Mouse (Mus musculus) liver, embryonic 13.5 days (tissue): ENCODE data around the gene Mtus2. TPM values are rescaled to one million over a fixed set of nuclear protein-coding genes. Genes with fewer than 3 reads are reported as not detected.

Experiments used
- ATAC-seq: fragments of 200-750 bp; cut with Nextera tagmentation; 2 replicates; pipeline ENCODE4 v1.8.0; 2017; ENCODE audit warnings: low read depth, mild to moderate bottlenecking, moderate number of reproducible peaks, moderate library complexity
- DNase-seq: peaks from one replicate; pipeline ENCODE4 v3.0.0; 2022
- H3K27ac ChIP-seq: fragments of 300-500 bp; sonication (generic); 2 replicates; pipeline ENCODE4 v1.5.1; 2015; ENCODE audit warnings: moderate library complexity, mild to moderate bottlenecking, inconsistent platforms
- H3K27me3 ChIP-seq: fragments of 300-500 bp; sonication (generic); 2 replicates; pipeline ENCODE4 v1.6.1; 2015; ENCODE audit warnings: mild to moderate bottlenecking, inconsistent platforms
- H3K36me3 ChIP-seq: fragments of 300-500 bp; sonication (generic); 2 replicates; pipeline ENCODE4 v1.6.1; 2015; ENCODE audit warnings: mild to moderate bottlenecking, inconsistent platforms
- H3K4me1 ChIP-seq: fragments of 300-500 bp; sonication (generic); replicated peaks from 2 replicates; pipeline ENCODE4 v1.6.1; 2015; ENCODE audit warnings: inconsistent platforms
- H3K4me2 ChIP-seq: fragments of 300-500 bp; sonication (generic); 2 replicates; pipeline ENCODE4 v1.6.1; 2015; ENCODE audit warnings: inconsistent platforms, mild to moderate bottlenecking, moderate library complexity
- H3K4me3 ChIP-seq: fragments of 300-500 bp; sonication (generic); replicated peaks from 2 replicates; pipeline ENCODE4 v1.5.1; 2015; ENCODE audit warnings: mild to moderate bottlenecking, inconsistent platforms
- H3K9ac ChIP-seq: fragments of 300-500 bp; sonication (generic); 2 replicates; pipeline ENCODE4 v1.6.1; 2015; ENCODE audit warnings: mild to moderate bottlenecking, inconsistent platforms
- H3K9me3 ChIP-seq: fragments of 300-500 bp; sonication (generic); replicated peaks from 2 replicates; pipeline ENCODE4 v1.6.1; 2016; ENCODE audit warnings: inconsistent platforms
- WGBS: fragments of 180-500 bp; shearing (Covaris S2); methylation state at CpG from one replicate; pipeline ENCODE4 v1.1.7; 2015; ENCODE audit not compliant: insufficient replicate concordance; 5-methylcytosine and 5-hydroxymethylcytosine counted together
- polyA plus RNA-seq: library from polyadenylated mRNA; unstranded; fragments of >200 nt; fragmentation: Nextera tagmentation; extraction: Ambion mirVana; gene quantifications from 2 replicates; pipeline ENCODE4 v1.2.1, GENCODE M21; 2015

Mtus2 gene
- polyA plus RNA-seq, 1 experiment from 2014 or later, result 0.77 TPM

DNA sequence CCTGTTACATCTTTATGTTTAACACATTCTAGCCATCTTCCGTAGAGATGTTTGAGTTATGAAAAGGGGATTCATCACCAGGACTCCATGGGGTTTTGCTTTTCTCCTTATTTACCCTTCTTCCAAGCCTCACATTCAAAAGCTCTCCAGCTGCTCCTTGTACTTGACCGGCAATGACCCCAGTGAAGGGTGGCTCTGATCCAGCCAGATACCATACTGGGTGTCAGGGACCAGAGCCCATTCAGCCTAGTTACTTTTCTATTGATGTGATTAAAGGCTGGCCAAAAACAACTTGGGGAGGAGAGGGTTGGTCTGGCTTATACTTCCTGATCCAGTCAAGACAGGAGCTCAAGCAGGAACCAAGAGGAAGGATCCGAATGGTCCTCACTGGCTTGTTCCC lies 326.5 kb downstream of the Mtus2 start:
- Histone ChIP-seq H3K27me3 (no peaks in the 10 kb centered on the region), H3K4me3 (no peak overlapping the region), H3K4me1 (no peaks in the 10 kb centered on the region), H3K9ac (no peak overlapping the region), H3K4me2 (no peak overlapping the region), H3K9me3 (no peaks in the 10 kb centered on the region), H3K36me3 (no peaks in the 10 kb centered on the region), H3K27ac (no peak overlapping the region)
- DNase-seq (no peak), ATAC-seq (no peak)
- 77% methylated on average over 3 of the region's 3 CpGs for WGBS

DNA sequence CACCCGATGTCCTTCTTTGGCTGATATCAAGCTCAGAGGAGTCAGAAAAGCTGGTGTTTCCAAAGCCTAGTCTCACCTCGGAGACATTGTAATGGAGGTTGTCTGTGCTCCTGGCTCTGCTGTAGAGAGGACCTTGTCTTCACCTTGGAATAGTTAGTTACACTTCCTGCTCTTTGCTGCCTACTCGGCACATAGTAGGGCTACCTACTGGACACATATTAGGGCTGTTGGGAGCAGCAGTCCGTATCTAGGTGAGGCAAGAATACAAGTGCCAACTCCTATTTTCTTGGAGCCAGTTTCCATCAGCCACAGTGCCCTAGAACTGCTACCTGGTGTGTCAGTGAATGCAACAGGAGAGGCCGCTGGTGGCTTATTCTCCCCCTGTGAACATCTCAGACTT lies 330.4 kb downstream of the Mtus2 start:
- WGBS, result 74% methylated on average over 5 of the region's 5 CpGs

DNA sequence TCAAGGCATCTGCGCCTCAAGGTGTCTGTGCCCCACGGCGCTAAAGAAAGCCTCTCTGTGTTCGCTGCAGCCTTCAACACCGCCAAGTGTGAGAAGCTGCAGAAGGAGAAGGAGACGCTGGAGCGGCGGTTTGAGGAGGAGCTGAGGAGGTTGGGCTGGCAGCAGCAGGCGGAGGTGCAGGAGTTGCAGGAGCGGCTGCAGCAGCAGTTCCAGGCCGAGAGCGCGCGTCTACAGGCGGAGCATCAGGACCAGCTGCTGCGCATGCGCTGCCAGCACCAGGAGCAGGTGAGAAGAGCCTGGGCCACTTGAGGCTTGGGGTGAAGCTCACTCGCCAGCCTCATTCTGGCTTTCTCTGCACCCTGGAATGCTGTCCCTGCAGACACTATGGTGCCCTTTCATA lies 331.7 kb downstream of the Mtus2 start:
- H3K9ac ChIP-seq, result no peak overlapping the region
- no peaks in the 10 kb centered on the region for H3K36me3 ChIP-seq
- no peak overlapping the region for H3K4me2 ChIP-seq
- ATAC-seq (no peak), DNase-seq (no peak)
- H3K4me3 ChIP-seq, result no peak overlapping the region
- no peaks in the 10 kb centered on the region for H3K27me3 ChIP-seq
- H3K9me3 ChIP-seq, result peaks cover 18% of the 10 kb centered on the region; the same call in 1 of the 2 replicates
- WGBS, result 57% methylated on average over 18 of the region's 18 CpGs
- H3K27ac ChIP-seq, result no peak overlapping the region
- no peaks in the 10 kb centered on the region for H3K4me1 ChIP-seq

More for the DNA sequence above, 330.4 kb downstream of the Mtus2 start:
- ATAC-seq (no peak), DNase-seq (no peak)
- H3K36me3 ChIP-seq, result no peaks in the 10 kb centered on the region
- no peak overlapping the region for H3K27ac ChIP-seq
- H3K9ac ChIP-seq, result no peak overlapping the region
- no peaks in the 10 kb centered on the region for H3K27me3 ChIP-seq
- no peak overlapping the region for H3K4me2 ChIP-seq
- peaks cover 11% of the 10 kb centered on the region; the same call in 1 of the 2 replicates for H3K9me3 ChIP-seq
- no peak overlapping the region for H3K4me3 ChIP-seq
- no peaks in the 10 kb centered on the region for H3K4me1 ChIP-seq

DNA sequence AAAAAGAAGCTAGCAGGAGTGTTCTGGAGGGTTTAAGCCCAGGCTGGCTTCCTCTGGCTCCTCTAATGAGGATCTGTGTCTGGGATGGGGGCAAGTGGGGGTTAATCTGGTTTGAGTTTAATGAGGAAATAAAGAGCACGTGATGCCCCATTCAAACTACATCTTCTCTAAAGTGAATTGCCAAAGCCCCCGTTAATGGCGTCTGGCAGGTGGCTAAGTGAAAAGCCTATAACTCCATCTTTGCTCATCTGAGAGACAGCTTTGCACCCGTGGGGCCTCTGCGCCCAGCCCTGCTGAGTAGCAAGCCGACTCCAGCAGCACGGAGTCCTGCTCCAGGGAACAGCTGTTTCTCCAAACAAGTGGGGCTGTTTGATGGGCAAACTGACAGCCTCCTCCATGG lies 332.8 kb downstream of the Mtus2 start:
- H3K27ac ChIP-seq, result no peak overlapping the region
- H3K27me3 ChIP-seq, result no peaks in the 10 kb centered on the region
- ATAC-seq (no peak), DNase-seq (no peak)
- 79% methylated on average over 7 of the region's 7 CpGs for whole genome bisulfite sequencing
- peaks cover 18% of the 10 kb centered on the region; the same call in 1 of the 2 replicates for H3K9me3 ChIP-seq
- no peaks in the 10 kb centered on the region for H3K4me1 ChIP-seq
- no peak overlapping the region for H3K9ac ChIP-seq
- no peak overlapping the region for H3K4me3 ChIP-seq
- H3K4me2 ChIP-seq, result no peak overlapping the region
- H3K36me3 ChIP-seq, result no peaks in the 10 kb centered on the region

DNA sequence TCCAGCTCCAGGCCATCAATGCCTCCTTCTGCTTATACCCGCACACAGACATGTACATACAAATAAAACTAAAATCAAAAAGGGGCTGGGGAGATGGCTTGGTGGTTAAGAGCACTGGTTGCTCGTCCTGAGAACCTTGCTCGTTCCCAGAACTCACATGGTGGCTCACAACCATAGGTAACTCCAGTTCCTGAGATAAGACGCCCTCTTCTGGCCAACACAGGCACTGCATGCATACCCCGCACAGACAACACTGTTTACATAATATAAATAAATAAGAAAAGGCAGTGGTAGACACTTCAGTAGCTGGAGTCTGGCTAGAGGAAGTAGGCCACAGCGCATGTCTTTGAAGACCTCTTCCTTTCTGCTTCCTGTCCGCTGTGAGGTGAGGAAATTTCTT lies 335.7 kb downstream of the Mtus2 start:
- Histone ChIP-seq H3K9ac (no peak overlapping the region), H3K4me2 (no peak overlapping the region), H3K4me1 (no peaks in the 10 kb centered on the region), H3K9me3 (peaks cover 18% of the 10 kb centered on the region; the same call in 1 of the 2 replicates), H3K27ac (no peak overlapping the region), H3K36me3 (no peaks in the 10 kb centered on the region), H3K4me3 (no peak overlapping the region), H3K27me3 (no peaks in the 10 kb centered on the region)
- no peak for ATAC-seq
- WGBS, result 63% methylated on average over 7 of the region's 7 CpGs
- DNase-seq, result no peak

DNA sequence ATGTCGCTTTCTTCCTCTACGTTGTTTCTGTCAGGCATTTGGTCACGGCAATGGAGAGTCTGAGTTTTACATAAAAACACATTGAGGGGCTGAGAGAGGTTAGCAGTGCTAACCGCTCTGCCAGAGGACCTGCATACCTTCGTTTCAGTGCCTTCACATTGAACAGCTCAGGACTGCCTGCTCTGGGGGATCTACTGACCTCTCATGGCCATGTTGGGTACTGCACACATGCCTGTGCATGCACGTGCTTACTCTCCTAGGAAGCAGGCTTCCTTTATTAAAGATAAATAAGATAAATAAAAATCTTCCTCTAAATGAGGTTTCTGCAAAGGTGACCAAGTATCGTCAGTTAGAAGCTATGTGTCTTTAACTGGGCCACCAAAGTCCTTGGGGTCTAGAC lies 336.2 kb downstream of the Mtus2 start:
- Histone ChIP-seq H3K27ac (no peak overlapping the region), H3K27me3 (no peaks in the 10 kb centered on the region), H3K36me3 (no peaks in the 10 kb centered on the region), H3K9me3 (peaks cover 18% of the 10 kb centered on the region; the same call in 1 of the 2 replicates), H3K4me3 (no peak overlapping the region), H3K9ac (no peak overlapping the region), H3K4me2 (no peak overlapping the region), H3K4me1 (no peaks in the 10 kb centered on the region)
- ATAC-seq (no peak), DNase-seq (no peak)
- 68% methylated on average over 7 of the region's 7 CpGs for WGBS

DNA sequence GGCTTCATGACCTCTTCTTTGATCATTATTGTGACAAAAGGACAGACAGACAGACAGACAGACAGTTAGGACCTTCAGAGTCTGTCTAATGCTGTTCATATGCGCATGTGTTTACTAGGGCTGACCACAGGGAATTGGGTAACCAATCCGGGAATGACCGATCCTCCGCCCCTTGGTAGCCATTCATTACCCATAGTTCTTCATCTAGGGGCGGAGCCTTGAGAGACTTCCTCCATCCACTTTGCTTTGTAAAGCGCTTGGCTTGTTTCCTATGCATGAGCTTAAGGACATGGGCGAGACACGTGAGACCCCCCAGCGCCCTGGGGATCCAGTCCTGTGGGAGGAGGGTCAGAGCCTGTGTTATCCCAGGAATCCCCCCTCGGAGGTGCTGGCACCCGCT lies 345.8 kb downstream of the Mtus2 start:
- no peak for DNase-seq
- WGBS, result 69% methylated on average over 11 of the region's 11 CpGs
- Histone ChIP-seq H3K27ac (no peak overlapping the region), H3K9ac (no peak overlapping the region), H3K4me1 (no peaks in the 10 kb centered on the region), H3K9me3 (no peaks in the 10 kb centered on the region), H3K27me3 (no peaks in the 10 kb centered on the region), H3K36me3 (no peaks in the 10 kb centered on the region), H3K4me3 (peak overlapping the region; percentile 33), H3K4me2 (0 out of 2 replicates have a peak overlapping the region, but pooled peaks have one; percentile 6)
- no peak for ATAC-seq

DNA sequence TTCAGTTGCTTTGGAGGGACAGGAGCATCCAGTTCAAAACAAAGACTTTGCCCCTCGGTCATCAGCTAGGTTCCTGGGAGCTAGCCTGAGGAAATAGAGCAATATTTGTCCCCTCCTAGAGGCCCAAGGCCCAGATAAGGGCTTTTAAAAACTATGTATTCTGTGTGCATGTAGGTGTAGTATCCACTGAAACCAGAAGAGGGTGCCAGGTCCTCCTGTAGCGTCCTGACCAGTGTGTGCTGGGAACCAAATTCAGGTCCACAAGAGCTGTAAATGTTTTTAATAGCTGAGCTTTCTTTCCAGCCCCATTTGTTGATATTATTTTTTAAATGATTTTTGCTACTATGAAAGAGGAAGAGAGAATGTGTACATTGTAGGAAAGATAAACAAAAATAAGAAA lies 347.0 kb downstream of the Mtus2 start:
- H3K4me3 ChIP-seq, result no peak overlapping the region
- H3K36me3 ChIP-seq, result no peaks in the 10 kb centered on the region
- no peaks in the 10 kb centered on the region for H3K9me3 ChIP-seq
- H3K27ac ChIP-seq, result no peak overlapping the region
- 68% methylated on average over 2 of the region's 2 CpGs for WGBS
- no peaks in the 10 kb centered on the region for H3K27me3 ChIP-seq
- no peak overlapping the region for H3K9ac ChIP-seq
- H3K4me2 ChIP-seq, result no peak overlapping the region
- ATAC-seq (no peak), DNase-seq (no peak)
- no peaks in the 10 kb centered on the region for H3K4me1 ChIP-seq

DNA sequence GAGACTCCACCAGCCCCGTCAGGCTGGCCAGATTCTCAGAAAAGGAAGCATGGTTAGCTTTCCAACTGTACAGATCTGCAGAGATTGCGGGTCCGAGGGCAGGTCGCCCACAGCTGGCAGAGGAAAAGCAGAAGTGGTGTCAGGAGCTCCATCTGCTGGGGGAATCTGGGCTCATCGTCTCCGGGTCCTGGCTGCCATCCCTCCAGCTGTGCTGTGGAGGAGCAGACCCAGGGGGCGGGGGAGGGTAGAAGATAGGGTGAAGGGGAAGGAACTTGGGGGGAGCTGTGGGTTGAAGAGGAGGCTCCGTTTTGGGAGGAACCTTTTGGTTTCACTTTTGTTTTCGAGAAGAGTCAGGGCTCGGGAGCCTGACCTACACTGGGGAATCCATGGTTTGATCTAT lies 353.7 kb downstream of the Mtus2 start:
- Histone ChIP-seq H3K27me3 (no peaks in the 10 kb centered on the region), H3K4me1 (no peaks in the 10 kb centered on the region), H3K9me3 (no peaks in the 10 kb centered on the region), H3K4me2 (peak overlapping the region; percentile 26), H3K36me3 (no peaks in the 10 kb centered on the region), H3K27ac (no peak overlapping the region), H3K4me3 (peak overlapping the region; percentile 35), H3K9ac (no peak overlapping the region)
- DNase-seq (no peak), ATAC-seq (no peak)
- 25% methylated on average over 10 of the region's 10 CpGs for WGBS

DNA sequence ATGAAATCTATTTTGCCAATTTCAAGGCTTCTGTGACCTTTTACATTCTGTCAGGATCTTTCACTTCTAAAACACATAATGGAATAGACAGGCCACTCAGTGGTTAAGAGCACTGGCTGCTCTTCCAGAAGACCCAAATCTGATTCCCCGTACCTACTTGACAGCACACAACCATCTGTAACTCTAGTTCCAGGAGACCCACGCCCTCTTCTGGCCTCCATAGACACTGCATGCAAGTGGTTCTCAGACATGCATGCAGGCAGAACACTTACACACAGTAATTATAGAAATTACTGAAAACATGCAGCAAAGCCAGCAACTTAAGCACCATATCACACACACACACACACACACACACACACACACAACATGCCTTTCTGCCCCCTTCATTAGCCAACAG lies 355.3 kb downstream of the Mtus2 start:
- Histone ChIP-seq H3K4me1 (no peaks in the 10 kb centered on the region), H3K9ac (no peak overlapping the region), H3K36me3 (no peaks in the 10 kb centered on the region), H3K27me3 (no peaks in the 10 kb centered on the region), H3K4me2 (no peak overlapping the region), H3K9me3 (no peaks in the 10 kb centered on the region), H3K4me3 (no peak overlapping the region), H3K27ac (no peak overlapping the region)
- ATAC-seq (no peak), DNase-seq (no peak)
- WGBS, result 49% methylated on average over 2 of the region's 2 CpGs

DNA sequence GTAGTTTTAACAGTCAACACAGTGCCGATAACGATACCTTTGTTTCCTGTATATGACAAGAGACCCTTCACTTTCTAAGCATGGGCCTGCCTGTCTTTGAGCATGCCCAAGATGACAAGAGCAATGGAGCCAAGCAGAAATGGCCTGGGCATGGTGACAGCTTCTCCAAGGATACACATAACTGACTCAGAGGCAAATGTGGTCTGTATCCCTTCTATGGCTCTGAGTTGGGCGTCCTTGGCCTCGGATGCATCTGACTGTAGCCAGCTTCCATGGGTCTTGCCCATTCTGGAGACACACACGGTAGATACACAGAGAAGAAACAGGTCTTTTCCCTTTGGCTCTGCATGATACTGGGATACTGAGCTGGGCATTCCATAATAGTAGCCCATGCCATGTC lies 357.8 kb downstream of the Mtus2 start:
- H3K4me2 ChIP-seq, result no peak overlapping the region
- H3K36me3 ChIP-seq, result no peaks in the 10 kb centered on the region
- no peak overlapping the region for H3K9ac ChIP-seq
- no peak for DNase-seq
- no peaks in the 10 kb centered on the region for H3K9me3 ChIP-seq
- 72% methylated on average over 5 of the region's 5 CpGs for WGBS
- no peaks in the 10 kb centered on the region for H3K27me3 ChIP-seq
- H3K27ac ChIP-seq, result no peak overlapping the region
- no peak overlapping the region for H3K4me3 ChIP-seq
- ATAC-seq, result no peak
- H3K4me1 ChIP-seq, result no peaks in the 10 kb centered on the region

DNA sequence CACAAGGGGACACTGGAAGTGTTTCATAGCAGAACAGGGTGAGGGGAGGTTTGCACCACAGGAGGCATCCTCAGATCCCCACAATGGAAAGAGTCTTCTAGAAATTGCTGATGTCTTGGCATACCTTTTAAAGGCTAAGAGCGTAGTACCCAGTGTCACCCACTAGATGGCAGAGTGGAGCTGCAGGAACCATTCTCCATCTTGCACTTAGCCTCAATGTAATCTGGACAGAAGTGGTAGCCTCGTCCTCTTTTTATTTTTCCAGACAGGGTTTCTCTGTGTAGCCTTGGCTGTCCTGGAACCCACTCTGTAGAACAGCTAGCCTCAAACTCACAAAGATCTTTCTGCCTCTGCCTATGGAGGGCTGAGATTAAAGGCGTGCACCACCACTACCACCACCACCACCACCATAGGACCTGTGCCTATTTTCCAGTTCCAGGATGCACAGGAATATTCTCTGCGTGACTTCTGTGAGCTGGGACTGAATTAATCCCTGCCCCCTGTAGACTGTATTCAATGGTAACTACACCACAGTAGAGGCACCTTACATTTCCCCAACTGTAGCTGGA lies 368.3 kb downstream of the Mtus2 start:
- H3K4me2 ChIP-seq, result no peak overlapping the region
- peaks cover 9% of the 10 kb centered on the region; the same call in 1 of the 2 replicates for H3K36me3 ChIP-seq
- no peak overlapping the region for H3K27ac ChIP-seq
- no peak overlapping the region for H3K4me3 ChIP-seq
- no peaks in the 10 kb centered on the region for H3K9me3 ChIP-seq
- H3K27me3 ChIP-seq, result no peaks in the 10 kb centered on the region
- no peak for ATAC-seq
- H3K4me1 ChIP-seq, result no peaks in the 10 kb centered on the region
- H3K9ac ChIP-seq, result no peak overlapping the region
- WGBS, result 37% methylated on average over 4 of the region's 4 CpGs
- no peak for DNase-seq
